Mouse (Mus musculus): Measurements from ENCODE around the gene Lrp2.

DNA sequence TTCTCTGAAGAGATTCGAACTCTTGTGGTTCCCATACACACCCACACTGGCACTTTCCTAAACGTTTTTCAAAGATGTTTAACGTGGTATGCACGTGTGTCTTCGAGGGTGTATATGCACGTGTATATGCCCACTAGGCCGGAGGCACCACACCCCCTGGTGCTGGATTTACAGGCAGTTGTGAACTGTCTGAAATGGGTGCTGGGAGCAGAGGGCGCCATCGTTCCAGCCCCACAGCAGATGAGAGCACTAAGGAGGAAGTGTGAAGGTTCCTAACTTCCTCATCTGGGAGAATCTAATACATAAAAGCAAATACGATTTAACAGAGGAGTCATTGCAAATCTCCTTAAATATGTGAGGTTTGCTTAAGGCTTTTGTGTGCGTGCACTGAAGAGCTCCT, 39.0 kb downstream of the Lrp2 start:
- TF ChIP-seq ETS1 (conservative IDR thresholded peaks at IDR 0.05; ENCODE audit: low read depth, low read length), result no peak
- TF ChIP-seq MAFK (IDR thresholded peaks at IDR 0.05; ENCODE audit: insufficient replicate concordance, low read length), result no peak
- no peak for TF ChIP-seq EP300 (IDR thresholded peaks at IDR 0.05; ENCODE audit: low read length)
- no peak for TF ChIP-seq RCOR1 (conservative IDR thresholded peaks at IDR 0.05; ENCODE audit: low read depth, low read length)
- no peak for TF ChIP-seq POLR2A (IDR thresholded peaks at IDR 0.05; ENCODE audit: low read depth, low read length)
- no peak for TF ChIP-seq ELF1 (IDR thresholded peaks at IDR 0.05; ENCODE audit: low read depth, low read length)
- TF ChIP-seq CTCF (conservative IDR thresholded peaks at IDR 0.05 in 1 of 2, IDR thresholded peaks at IDR 0.05 in 1 of 2; ENCODE audit: low read depth in 2 of 2, low read length in 2 of 2), result peak in 1 of 2 experiments; percentile 47; a peak in 2 of 4 replicates
